Mouse (Mus musculus): ENCODE results near the gene Ell.

The Ell gene

GRCm38 (mm10) chr8:70600473-70601270 lies 61.4 kb downstream of the Ell start:
- DNase-seq = peak; percentile 85

GRCm38 (mm10) chr8:70601271-70601649 lies 62.0 kb downstream of the Ell start:
- DNase-seq = peak; percentile 93

- DNase-seq = no peak
Measured at GRCm38 (mm10) chr8:70602139-70602811, 63.0 kb downstream of the Ell start.

GRCm38 (mm10) chr8:70604558-70604957 lies 65.3 kb downstream of the Ell start:
- no peak for DNase-seq

- DNase-seq = peak; percentile 37
Measured at GRCm38 (mm10) chr8:70605871-70606779, 66.9 kb downstream of the Ell start.

- DNase-seq = peak; percentile 41
Measured at GRCm38 (mm10) chr8:70606780-70607602, 67.7 kb downstream of the Ell start.

- peak; percentile 38 for DNase-seq
Measured at GRCm38 (mm10) chr8:70607603-70607897, 68.3 kb downstream of the Ell start.

GRCm38 (mm10) chr8:70607898-70608748 lies 68.9 kb downstream of the Ell start:
- peak; percentile 78 for DNase-seq

- DNase-seq = no peak
Measured at GRCm38 (mm10) chr8:70608749-70609367, 69.6 kb downstream of the Ell start, which contains the start of gene Ssbp4. Gene Ssbp4 (minus strand): TSS chr8:70608872.

- peak; percentile 97 for DNase-seq
Measured at GRCm38 (mm10) chr8:70609368-70609848, 70.2 kb downstream of the Ell start.

- DNase-seq = peak; percentile 96
Measured at GRCm38 (mm10) chr8:70609849-70610795, 70.9 kb downstream of the Ell start.

GRCm38 (mm10) chr8:70610796-70611771 lies 71.8 kb downstream of the Ell start:
- peak; percentile 93 for DNase-seq

- DNase-seq = peak; percentile 92
Measured at GRCm38 (mm10) chr8:70611849-70612248, 72.6 kb downstream of the Ell start.

- peak; percentile 31 for DNase-seq
Measured at GRCm38 (mm10) chr8:70613763-70614162, 74.5 kb downstream of the Ell start.

- DNase-seq = peak; percentile 28
Measured at GRCm38 (mm10) chr8:70614469-70614868, 75.2 kb downstream of the Ell start.

GRCm38 (mm10) chr8:70615281-70615680 lies 76.0 kb downstream of the Ell start:
- DNase-seq = peak; percentile 14

GRCm38 (mm10) chr8:70615894-70616293 lies 76.6 kb downstream of the Ell start, which contains the start of gene Lrrc25:
Gene Lrrc25 (plus strand): TSS chr8:70616155.
- peak; percentile 8 for DNase-seq

- DNase-seq = peak; percentile 16
Measured at GRCm38 (mm10) chr8:70616645-70617044, 77.4 kb downstream of the Ell start.
